Mouse (Mus musculus) neural tube, embryonic 12.5 days (tissue): Measurements from ENCODE around the gene Asic2. TPM values are rescaled to one million over a fixed set of nuclear protein-coding genes. Genes with fewer than 3 reads are reported as not detected.

Experiments used
- ATAC-seq: fragments of 200-750 bp; cut with Nextera tagmentation; 2 replicates; pipeline ENCODE4 v1.8.0; 2017; ENCODE audit warnings: low read depth, mild to moderate bottlenecking, moderate TSS enrichment, moderate library complexity; ENCODE audit not compliant: low FRiP score
- H3K27ac ChIP-seq: fragments of 300-500 bp; sonication (generic); 2 replicates; pipeline ENCODE4 v1.5.1; 2016
- H3K27me3 ChIP-seq: fragments of 300-500 bp; sonication (generic); replicated peaks from 2 replicates; pipeline ENCODE4 v1.6.1; 2016; ENCODE audit warnings: mild to moderate bottlenecking
- H3K36me3 ChIP-seq: fragments of 300-500 bp; sonication (generic); 2 replicates; pipeline ENCODE4 v1.6.1; 2016; ENCODE audit warnings: mild to moderate bottlenecking
- H3K4me1 ChIP-seq: fragments of 300-500 bp; sonication (generic); 2 replicates; pipeline ENCODE4 v1.6.1; 2016
- H3K4me2 ChIP-seq: fragments of 300-500 bp; sonication (generic); replicated peaks from 2 replicates; pipeline ENCODE4 v1.6.1; 2016; ENCODE audit warnings: mild to moderate bottlenecking
- H3K4me3 ChIP-seq: fragments of 300-500 bp; sonication (generic); 2 replicates; pipeline ENCODE4 v1.5.1; 2016
- H3K9ac ChIP-seq: fragments of 300-500 bp; sonication (generic); 2 replicates; pipeline ENCODE4 v1.6.1; 2016; ENCODE audit warnings: mild to moderate bottlenecking
- H3K9me3 ChIP-seq: fragments of 300-500 bp; sonication (generic); 2 replicates; pipeline ENCODE4 v1.6.1; 2016; ENCODE audit warnings: mild to moderate bottlenecking
- WGBS: fragments of 180-500 bp; shearing (Covaris S2); methylation state at CpG from one replicate; pipeline ENCODE4 v1.1.7; 2016; 5-methylcytosine and 5-hydroxymethylcytosine counted together
- polyA plus RNA-seq: library from polyadenylated mRNA; unstranded; fragments of >200 nt; fragmentation: Nextera tagmentation; extraction: Ambion mirVana; gene quantifications from 2 replicates; pipeline ENCODE4 v1.2.1, GENCODE M21; 2016

Gene Asic2
- polyA plus RNA-seq, 1 experiment from 2014 or later: 8.4 TPM

- no peaks in the 10 kb centered on the region for H3K36me3 ChIP-seq
- H3K9ac ChIP-seq: no peak overlapping the region
- no peaks in the 10 kb centered on the region for H3K27me3 ChIP-seq
- whole genome bisulfite sequencing: 94% methylated on average over 3 of the region's 3 CpGs
- no peak overlapping the region for H3K4me2 ChIP-seq
- no peaks in the 10 kb centered on the region for H3K9me3 ChIP-seq
- no peak for ATAC-seq
- no peak overlapping the region for H3K4me3 ChIP-seq
- H3K4me1 ChIP-seq: no peaks in the 10 kb centered on the region
- no peak overlapping the region for H3K27ac ChIP-seq
Measured at GRCm38 (mm10) chr11:81419112-81419511, 549.1 kb downstream of the Asic2 start.

DNA sequence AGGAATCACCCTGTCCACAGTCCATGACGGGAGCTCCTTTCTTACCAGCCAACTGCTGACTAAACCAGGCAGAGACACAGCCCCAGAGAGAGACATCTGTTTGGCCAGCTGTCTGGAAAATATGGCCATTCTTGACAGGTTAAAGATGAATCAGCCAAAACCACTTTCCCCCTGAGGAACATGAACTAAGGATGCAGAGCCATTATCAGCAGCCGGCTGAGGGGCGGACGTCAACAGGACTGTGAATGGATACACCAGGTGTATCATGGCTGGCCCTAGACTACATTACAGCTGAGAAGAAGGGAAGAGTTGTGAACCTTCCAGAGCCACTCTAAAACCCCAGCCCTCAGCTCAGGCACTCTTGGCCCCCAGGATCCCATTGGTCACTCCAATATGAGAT lies 550.2 kb downstream of the Asic2 start:
- H3K27ac ChIP-seq: no peak overlapping the region
- WGBS: 83% methylated on average over 4 of the region's 4 CpGs
- ATAC-seq: no peak
- no peaks in the 10 kb centered on the region for H3K9me3 ChIP-seq
- no peak overlapping the region for H3K9ac ChIP-seq
- H3K4me2 ChIP-seq: no peak overlapping the region
- H3K4me1 ChIP-seq: no peaks in the 10 kb centered on the region
- H3K36me3 ChIP-seq: no peaks in the 10 kb centered on the region
- no peak overlapping the region for H3K4me3 ChIP-seq
- H3K27me3 ChIP-seq: no peaks in the 10 kb centered on the region

DNA sequence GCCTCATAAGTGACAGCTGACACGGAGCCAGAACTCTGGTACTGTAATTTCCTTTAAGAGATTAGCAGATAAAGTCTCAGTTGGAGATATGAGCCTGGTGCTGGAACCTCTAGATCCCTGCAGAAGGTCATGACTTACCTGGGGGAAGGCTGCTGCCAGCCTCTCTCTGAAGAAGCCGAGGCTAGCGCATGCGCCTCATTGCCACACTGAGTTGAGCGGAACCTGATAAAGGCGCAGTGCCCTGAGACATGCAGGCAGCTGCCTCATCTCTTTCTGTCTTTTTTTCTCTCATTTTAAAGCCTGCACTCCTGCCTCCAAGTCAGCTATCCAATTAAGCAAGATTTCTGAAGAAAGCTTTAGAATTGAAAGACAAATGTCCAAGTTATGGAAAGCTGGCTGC lies 551.9 kb downstream of the Asic2 start:
- WGBS: 83% methylated on average over 6 of the region's 6 CpGs
- Histone ChIP-seq H3K36me3 (no peaks in the 10 kb centered on the region), H3K27me3 (no peaks in the 10 kb centered on the region), H3K27ac (no peak overlapping the region), H3K9me3 (no peaks in the 10 kb centered on the region), H3K4me1 (no peaks in the 10 kb centered on the region), H3K4me2 (no peak overlapping the region), H3K9ac (no peak overlapping the region), H3K4me3 (no peak overlapping the region)
- no peak for ATAC-seq

DNA sequence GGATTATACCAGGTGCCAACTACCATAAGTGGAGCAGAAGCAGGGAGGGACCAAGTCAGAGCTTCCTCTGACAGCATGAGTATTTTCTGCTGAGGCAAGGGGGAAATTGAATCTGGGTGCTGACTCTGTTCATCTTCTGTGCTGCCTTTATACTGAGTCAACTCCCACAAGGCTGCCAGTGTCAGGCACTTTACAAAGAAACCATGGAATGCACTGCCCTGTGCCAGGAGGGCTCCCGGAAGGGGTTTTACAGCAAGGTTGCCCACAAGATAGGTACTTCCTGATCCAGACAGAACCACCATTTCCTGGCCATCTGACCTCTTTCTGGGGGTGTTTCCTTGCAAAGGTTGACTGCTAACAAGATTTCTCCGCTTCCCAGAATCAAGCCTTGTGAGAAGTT lies 553.7 kb downstream of the Asic2 start:
- Histone ChIP-seq H3K4me1 (no peaks in the 10 kb centered on the region), H3K27ac (no peak overlapping the region), H3K27me3 (no peaks in the 10 kb centered on the region), H3K4me2 (no peak overlapping the region), H3K9me3 (no peaks in the 10 kb centered on the region), H3K4me3 (no peak overlapping the region), H3K9ac (no peak overlapping the region), H3K36me3 (no peaks in the 10 kb centered on the region)
- 89% methylated on average over 2 of the region's 2 CpGs for WGBS
- ATAC-seq: no peak

DNA sequence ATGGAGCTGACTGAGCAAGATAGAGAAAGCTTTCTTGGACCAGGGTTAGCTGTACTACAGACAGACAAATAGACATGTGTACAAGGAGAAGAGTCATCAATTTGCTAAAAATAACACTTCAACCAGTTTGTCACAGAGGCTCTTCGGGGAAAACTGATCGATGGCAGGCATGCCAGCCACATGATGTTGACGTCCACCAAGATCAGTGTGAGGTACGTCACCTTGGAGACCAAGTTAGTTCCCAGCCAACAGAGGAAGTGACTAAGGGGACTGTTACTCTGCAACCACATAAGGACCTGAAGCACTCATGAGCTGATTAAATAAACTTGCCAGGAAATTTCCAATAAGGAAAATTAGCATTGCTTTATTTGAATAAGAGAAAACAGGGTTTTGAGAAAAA lies 557.0 kb downstream of the Asic2 start:
- Histone ChIP-seq H3K27ac (no peak overlapping the region), H3K4me1 (no peaks in the 10 kb centered on the region), H3K4me2 (no peak overlapping the region), H3K9ac (no peak overlapping the region), H3K27me3 (no peaks in the 10 kb centered on the region), H3K4me3 (no peak overlapping the region), H3K36me3 (no peaks in the 10 kb centered on the region), H3K9me3 (no peaks in the 10 kb centered on the region)
- WGBS: 70% methylated on average over 4 of the region's 4 CpGs
- no peak for ATAC-seq

DNA sequence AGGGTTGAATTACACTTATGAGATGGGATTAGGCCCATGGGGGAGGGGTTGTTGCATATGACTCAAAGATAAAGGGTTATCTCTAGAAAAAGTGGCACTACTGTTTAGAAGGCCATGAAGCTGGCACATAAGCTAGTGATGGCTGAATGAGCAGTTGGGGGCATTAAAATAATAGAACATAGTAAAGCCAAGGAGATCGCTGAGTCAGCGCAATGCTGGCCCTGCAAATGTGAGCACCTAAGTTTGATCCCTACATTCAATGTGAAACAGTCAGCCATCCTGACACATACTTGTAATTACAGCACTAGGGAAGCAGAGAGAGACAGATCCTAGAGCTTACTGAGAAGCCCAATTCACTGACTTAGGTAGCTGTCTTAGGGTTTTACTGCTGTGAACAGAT lies 562.3 kb downstream of the Asic2 start:
- H3K4me2 ChIP-seq: no peak overlapping the region
- H3K4me1 ChIP-seq: no peaks in the 10 kb centered on the region
- H3K4me3 ChIP-seq: no peak overlapping the region
- no peak overlapping the region for H3K9ac ChIP-seq
- WGBS: 97% methylated on average over 2 of the region's 2 CpGs
- no peaks in the 10 kb centered on the region for H3K27me3 ChIP-seq
- no peaks in the 10 kb centered on the region for H3K36me3 ChIP-seq
- H3K9me3 ChIP-seq: no peaks in the 10 kb centered on the region
- no peak for ATAC-seq
- no peak overlapping the region for H3K27ac ChIP-seq

- Histone ChIP-seq H3K4me3 (no peak overlapping the region), H3K9ac (no peak overlapping the region), H3K4me1 (no peaks in the 10 kb centered on the region), H3K27me3 (no peaks in the 10 kb centered on the region), H3K4me2 (no peak overlapping the region), H3K27ac (no peak overlapping the region), H3K36me3 (no peaks in the 10 kb centered on the region), H3K9me3 (no peaks in the 10 kb centered on the region)
- ATAC-seq: no peak
- 90% methylated on average over 8 of the region's 8 CpGs for WGBS
Measured at GRCm38 (mm10) chr11:81402263-81402662, 566.0 kb downstream of the Asic2 start.

DNA sequence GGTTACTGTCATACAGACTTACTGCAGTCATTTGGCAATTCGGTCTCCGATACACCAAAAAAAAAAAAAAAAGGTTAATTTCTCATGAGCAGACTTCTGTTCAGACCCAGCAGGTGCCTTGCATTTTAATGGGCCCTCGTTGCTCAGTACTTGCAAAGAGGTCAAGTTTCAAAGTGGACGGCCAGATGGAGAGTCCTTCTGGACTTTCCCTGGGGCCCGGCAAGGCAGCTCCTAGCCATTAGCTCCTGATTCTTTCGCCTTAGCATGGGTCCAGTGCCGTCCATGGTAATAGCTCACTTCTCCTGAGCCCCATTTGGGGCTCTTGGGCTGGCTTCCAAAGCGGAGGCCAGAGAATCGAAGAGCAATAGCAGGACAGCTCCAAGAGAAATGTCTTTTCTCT lies 575.4 kb downstream of the Asic2 start:
- ATAC-seq: no peak
- H3K4me1 ChIP-seq: no peaks in the 10 kb centered on the region
- H3K9me3 ChIP-seq: no peaks in the 10 kb centered on the region
- H3K36me3 ChIP-seq: no peaks in the 10 kb centered on the region
- no peak overlapping the region for H3K9ac ChIP-seq
- H3K4me3 ChIP-seq: no peak overlapping the region
- H3K4me2 ChIP-seq: no peak overlapping the region
- no peak overlapping the region for H3K27ac ChIP-seq
- 45% methylated on average over 9 of the region's 9 CpGs for WGBS
- H3K27me3 ChIP-seq: no peaks in the 10 kb centered on the region

DNA sequence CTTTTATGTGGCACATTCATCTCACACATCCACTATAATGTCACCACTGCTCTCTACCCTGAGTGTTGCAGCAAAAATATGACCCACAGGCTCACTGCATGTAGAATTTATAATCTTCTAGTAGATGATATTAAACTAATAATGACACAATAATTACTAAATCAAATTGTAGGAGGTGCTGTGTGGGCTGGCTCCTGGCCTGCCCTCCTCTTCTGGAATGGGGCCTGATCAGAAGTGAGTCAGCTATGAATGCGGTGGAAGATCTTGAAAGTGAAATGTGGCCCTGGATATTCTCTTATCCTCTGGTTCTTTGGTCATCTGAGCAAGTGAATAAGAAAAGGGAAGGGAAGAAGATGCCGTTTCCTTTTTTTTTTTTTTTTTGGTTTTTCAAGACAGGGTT lies 582.1 kb downstream of the Asic2 start:
- H3K27ac ChIP-seq: no peak overlapping the region
- H3K36me3 ChIP-seq: no peaks in the 10 kb centered on the region
- H3K9ac ChIP-seq: no peak overlapping the region
- no peak overlapping the region for H3K4me2 ChIP-seq
- H3K4me3 ChIP-seq: no peak overlapping the region
- no peaks in the 10 kb centered on the region for H3K9me3 ChIP-seq
- no peaks in the 10 kb centered on the region for H3K27me3 ChIP-seq
- H3K4me1 ChIP-seq: no peaks in the 10 kb centered on the region
- ATAC-seq: no peak
- 90% methylated on average over 2 of the region's 2 CpGs for WGBS

GRCm38 (mm10) chr11:81385547-81385946 lies 582.7 kb downstream of the Asic2 start:
- Histone ChIP-seq H3K9me3 (no peaks in the 10 kb centered on the region), H3K4me1 (no peaks in the 10 kb centered on the region), H3K36me3 (no peaks in the 10 kb centered on the region), H3K27ac (no peak overlapping the region), H3K4me2 (no peak overlapping the region), H3K4me3 (no peak overlapping the region), H3K9ac (no peak overlapping the region), H3K27me3 (no peaks in the 10 kb centered on the region)
- ATAC-seq: no peak

DNA sequence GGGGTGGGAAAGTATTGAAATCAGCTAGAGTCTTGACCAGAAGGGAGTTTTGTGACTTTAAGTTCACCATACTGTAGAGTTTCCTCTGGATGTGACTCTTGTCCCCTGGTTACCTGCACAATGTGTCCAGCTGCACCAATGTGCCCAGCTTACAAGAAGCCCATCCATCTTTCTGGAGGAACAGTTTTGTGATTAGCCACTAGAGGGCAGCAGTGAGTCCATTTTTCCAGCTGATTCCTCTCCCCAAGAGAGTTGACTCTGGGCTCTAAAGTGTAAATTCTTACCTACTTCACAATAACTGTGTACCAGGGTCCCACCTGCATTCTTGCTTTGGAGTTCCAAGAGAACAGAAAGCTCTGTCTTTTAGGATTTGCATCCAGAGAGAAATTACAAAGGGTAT lies 593.4 kb downstream of the Asic2 start:
- no peak overlapping the region for H3K27ac ChIP-seq
- H3K4me2 ChIP-seq: no peak overlapping the region
- H3K4me1 ChIP-seq: peaks cover 5% of the 10 kb centered on the region; the same call in 1 of the 2 replicates
- H3K9me3 ChIP-seq: peaks cover 6% of the 10 kb centered on the region; the same call in 1 of the 2 replicates
- H3K9ac ChIP-seq: no peak overlapping the region
- H3K36me3 ChIP-seq: no peaks in the 10 kb centered on the region
- no peak for ATAC-seq
- H3K4me3 ChIP-seq: no peak overlapping the region
- no peaks in the 10 kb centered on the region for H3K27me3 ChIP-seq

GRCm38 (mm10) chr11:81374003-81374710 lies 594.1 kb downstream of the Asic2 start:
- Histone ChIP-seq H3K4me3 (no peak overlapping the region), H3K36me3 (no peaks in the 10 kb centered on the region), H3K4me1 (peaks cover 6% of the 10 kb centered on the region; the same call in 1 of the 2 replicates), H3K4me2 (no peak overlapping the region), H3K9ac (no peak overlapping the region), H3K27me3 (no peaks in the 10 kb centered on the region), H3K9me3 (peaks cover 6% of the 10 kb centered on the region; the same call in 1 of the 2 replicates), H3K27ac (no peak overlapping the region)
- 80% methylated on average over 8 of the region's 8 CpGs for WGBS
- no peak for ATAC-seq

DNA sequence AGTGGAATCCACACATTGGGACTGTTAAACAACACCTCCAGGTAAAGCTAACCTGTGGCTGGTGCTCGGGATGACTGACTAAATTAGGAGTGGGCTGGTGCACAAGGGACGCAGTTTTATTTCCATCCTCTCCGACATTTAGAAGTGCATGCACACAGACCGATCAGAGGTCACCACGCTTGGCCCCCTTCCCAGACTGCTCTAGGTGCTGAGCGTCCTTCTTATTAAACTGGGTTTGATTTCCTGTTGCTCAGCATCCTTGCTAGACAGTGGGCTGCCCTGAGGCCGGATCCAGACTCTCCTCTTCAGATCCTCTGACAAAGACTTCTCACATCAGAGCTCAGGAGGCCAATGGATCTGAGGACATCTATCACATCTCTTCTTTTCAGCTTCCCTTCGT lies 596.7 kb downstream of the Asic2 start:
- Histone ChIP-seq H3K4me3 (no peak overlapping the region), H3K4me2 (no peak overlapping the region), H3K27ac (no peak overlapping the region), H3K36me3 (no peaks in the 10 kb centered on the region), H3K27me3 (no peaks in the 10 kb centered on the region), H3K9me3 (no peaks in the 10 kb centered on the region), H3K4me1 (peaks cover 6% of the 10 kb centered on the region; the same call in 1 of the 2 replicates), H3K9ac (no peak overlapping the region)
- ATAC-seq: no peak
- 56% methylated on average over 8 of the region's 8 CpGs for WGBS
